Mouse (Mus musculus) liver, adult 2 months (tissue): ENCODE data around the gene Map3k6. TPM values are rescaled to one million over a fixed set of nuclear protein-coding genes. Genes with fewer than 3 reads are reported as not detected.

Source experiments
- DNase-seq: peaks from one replicate; pipeline ENCODE4 v3.0.0-alpha.2; 2011; ENCODE audit warnings: low read depth, low spot score; ENCODE audit errors: extremely low read depth
- H3K27ac ChIP-seq: fragments of 200-500 bp; replicated peaks from 2 replicates; pipeline ENCODE4 v1.5.1; 2012; ENCODE audit warnings: low read depth, mild to moderate bottlenecking, control low read depth, inconsistent platforms, low read length; ENCODE audit not compliant: insufficient read depth
- H3K27me3 ChIP-seq: fragments of 200-500 bp; 2 replicates; pipeline ENCODE4 v1.6.1; 2012; ENCODE audit warnings: mild to moderate bottlenecking, moderate library complexity, low read length, inconsistent platforms; ENCODE audit not compliant: control insufficient read depth, insufficient read depth
- H3K36me3 ChIP-seq: fragments of 200-500 bp; 2 replicates; pipeline ENCODE4 v1.6.1; 2012; ENCODE audit warnings: low read length, inconsistent platforms; ENCODE audit not compliant: control insufficient read depth, insufficient read depth
- H3K4me1 ChIP-seq: fragments of 200-500 bp; 2 replicates; pipeline ENCODE4 v1.6.1; 2011; ENCODE audit warnings: low read length; ENCODE audit not compliant: control insufficient read depth, insufficient read depth
- H3K4me3 ChIP-seq: fragments of 200-500 bp; 2 replicates; pipeline ENCODE4 v1.5.1; 2011; ENCODE audit warnings: low read depth, mild to moderate bottlenecking, control low read depth, low read length, moderate library complexity; ENCODE audit not compliant: insufficient read depth
- H3K79me2 ChIP-seq: fragments of 200-500 bp; 2 replicates; pipeline ENCODE4 v1.6.1; 2012; ENCODE audit warnings: inconsistent platforms, mild to moderate bottlenecking, low read length, moderate library complexity; ENCODE audit not compliant: control insufficient read depth, insufficient read depth
- H3K9ac ChIP-seq: fragments of 200-500 bp; 2 replicates; pipeline ENCODE4 v1.6.1; 2012; ENCODE audit warnings: low read depth, mild to moderate bottlenecking, control low read depth, inconsistent platforms, low read length
- CTCF ChIP-seq: fragments of 200-500 bp; IDR thresholded peaks from 2 replicates; pipeline ENCODE4 v1.5.1; 2011; ENCODE audit warnings: low read depth, low read length, control low read depth
- POLR2A ChIP-seq: fragments of 200-500 bp; IDR thresholded peaks from 2 replicates; pipeline ENCODE4 v1.6.1; 2011; ENCODE audit warnings: low read length, control low read depth; ENCODE audit not compliant: insufficient read depth; ENCODE audit errors: extremely low read depth
- WGBS: fragments of 180-500 bp; shearing (Covaris S2); methylation state at CpG from one replicate; pipeline ENCODE4 v1.1.7; 2018; 5-methylcytosine and 5-hydroxymethylcytosine counted together
- polyA plus RNA-seq: library from polyadenylated mRNA; depleted of rRNA; stranded (reverse); fragments of >200 nt; gene quantifications from 2 replicates; pipeline ENCODE4 v1.2.3, GENCODE M21; 2012
- total RNA-seq: library from RNA; depleted of rRNA; stranded (reverse); fragments of >200 nt; gene quantifications from 2 replicates; pipeline ENCODE4 v1.2.3, GENCODE M21; 2014

Map3k6 gene
- total and polyA plus RNA-seq, 2 experiments = 0.80 to 1.3 TPM

- no peak overlapping the region for H3K9ac ChIP-seq
- H3K4me3 ChIP-seq = no peak overlapping the region
- H3K4me1 ChIP-seq = no peaks in the 10 kb centered on the region
- H3K79me2 ChIP-seq = no peaks in the 10 kb centered on the region
- no peaks in the 10 kb centered on the region for H3K27me3 ChIP-seq
- H3K27ac ChIP-seq = no peak overlapping the region
- 91% methylated on average over 5 of the region's 5 CpGs for WGBS
- no peak for DNase-seq
- peaks cover 3% of the 10 kb centered on the region; the same call in 1 of the 2 replicates for H3K36me3 ChIP-seq
- TF ChIP-seq POLR2A = no peak
- no peak for TF ChIP-seq CTCF
Measured at GRCm38 (mm10) chr4:133263756-133264155, 23.1 kb downstream of the Map3k6 start.

- no peaks in the 10 kb centered on the region for H3K27me3 ChIP-seq
- H3K4me3 ChIP-seq = no peak overlapping the region
- 94% methylated on average over 2 of the region's 2 CpGs for WGBS
- DNase-seq = no peak
- peaks cover 3% of the 10 kb centered on the region; the same call in 1 of the 2 replicates for H3K36me3 ChIP-seq
- no peak for TF ChIP-seq POLR2A
- TF ChIP-seq CTCF = no peak
- no peaks in the 10 kb centered on the region for H3K4me1 ChIP-seq
- no peak overlapping the region for H3K27ac ChIP-seq
- H3K9ac ChIP-seq = no peak overlapping the region
- H3K79me2 ChIP-seq = no peaks in the 10 kb centered on the region
Measured at GRCm38 (mm10) chr4:133264559-133264958, 23.9 kb downstream of the Map3k6 start.

- Histone ChIP-seq H3K27me3 (no peaks in the 10 kb centered on the region), H3K36me3 (peaks cover 3% of the 10 kb centered on the region; the same call in 1 of the 2 replicates), H3K27ac (no peak overlapping the region), H3K4me3 (no peak overlapping the region), H3K4me1 (0 out of 2 replicates have a peak, but pooled peaks cover 3% of the 10 kb centered on the region), H3K9ac (no peak overlapping the region), H3K79me2 (no peaks in the 10 kb centered on the region)
- DNase-seq = no peak
- TF ChIP-seq POLR2A (no peak), CTCF (no peak)
- WGBS = 72% methylated on average over 3 of the region's 3 CpGs
Measured at GRCm38 (mm10) chr4:133265297-133265696, 24.7 kb downstream of the Map3k6 start.

DNA sequence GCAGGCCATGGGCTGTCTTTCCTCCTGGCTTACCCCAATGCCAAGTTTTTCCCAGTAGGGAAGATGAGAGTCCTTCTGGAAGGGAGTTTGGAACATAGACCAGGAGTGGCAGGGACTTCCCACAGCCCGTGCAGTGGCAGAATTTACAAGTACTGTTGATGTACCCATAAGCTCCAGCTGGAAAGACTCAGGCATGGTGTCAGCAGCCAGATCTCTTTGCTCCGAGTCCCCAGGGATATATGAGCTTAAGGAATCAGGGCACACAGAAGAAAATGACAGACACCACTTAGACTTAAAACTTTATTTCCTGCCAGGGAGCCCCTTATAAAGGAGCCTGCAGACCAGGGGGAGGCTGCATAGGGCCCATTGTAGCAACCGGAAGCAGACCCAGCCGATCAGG lies 25.1 kb downstream of the Map3k6 start:
- Histone ChIP-seq H3K79me2 (no peaks in the 10 kb centered on the region), H3K27ac (no peak overlapping the region), H3K4me3 (no peak overlapping the region), H3K9ac (no peak overlapping the region), H3K4me1 (peaks cover 7% of the 10 kb centered on the region; the same call in 1 of the 2 replicates), H3K27me3 (no peaks in the 10 kb centered on the region), H3K36me3 (peaks cover 3% of the 10 kb centered on the region; the same call in 1 of the 2 replicates)
- no peak for DNase-seq
- 91% methylated on average over 4 of the region's 4 CpGs for WGBS
- TF ChIP-seq POLR2A = no peak
- no peak for TF ChIP-seq CTCF

DNA sequence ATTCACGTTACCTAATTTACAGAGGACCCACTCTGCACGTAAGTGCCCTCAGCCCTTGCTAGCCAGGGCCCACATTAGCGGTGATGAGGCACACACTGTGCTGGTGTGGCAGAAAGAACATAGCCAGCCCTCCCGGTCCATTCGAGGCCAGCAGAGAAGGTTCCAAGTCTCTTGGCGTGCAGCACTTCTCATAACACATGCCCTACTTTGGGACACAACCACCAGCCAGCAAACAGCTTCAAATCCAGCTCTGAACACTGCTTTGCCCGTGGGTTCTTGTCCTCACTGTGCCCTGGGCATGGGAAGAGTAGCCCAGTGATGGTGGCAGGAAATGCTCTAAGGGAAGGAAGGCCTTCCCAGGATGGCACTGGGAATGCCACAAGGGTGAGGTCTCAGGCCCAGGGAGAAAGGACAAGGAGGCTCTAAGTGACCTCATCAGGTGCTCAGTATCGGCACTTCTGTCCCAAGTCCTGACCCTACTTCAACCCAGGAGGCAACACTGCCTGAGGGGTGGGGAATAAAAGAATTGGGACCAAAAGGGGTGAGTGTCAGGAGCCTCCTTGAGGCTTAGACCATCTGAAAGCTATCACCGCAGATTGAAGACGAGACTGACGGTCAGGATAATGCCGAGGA lies 25.7 kb downstream of the Map3k6 start:
- whole genome bisulfite sequencing = 93% methylated on average over 12 of the region's 12 CpGs
- Histone ChIP-seq H3K36me3 (peaks cover 3% of the 10 kb centered on the region; the same call in 1 of the 2 replicates), H3K27me3 (no peaks in the 10 kb centered on the region), H3K4me3 (no peak overlapping the region), H3K27ac (no peak overlapping the region), H3K79me2 (no peaks in the 10 kb centered on the region), H3K4me1 (peaks cover 7% of the 10 kb centered on the region; the same call in 1 of the 2 replicates), H3K9ac (no peak overlapping the region)
- TF ChIP-seq CTCF (no peak), POLR2A (no peak)
- DNase-seq = no peak

DNA sequence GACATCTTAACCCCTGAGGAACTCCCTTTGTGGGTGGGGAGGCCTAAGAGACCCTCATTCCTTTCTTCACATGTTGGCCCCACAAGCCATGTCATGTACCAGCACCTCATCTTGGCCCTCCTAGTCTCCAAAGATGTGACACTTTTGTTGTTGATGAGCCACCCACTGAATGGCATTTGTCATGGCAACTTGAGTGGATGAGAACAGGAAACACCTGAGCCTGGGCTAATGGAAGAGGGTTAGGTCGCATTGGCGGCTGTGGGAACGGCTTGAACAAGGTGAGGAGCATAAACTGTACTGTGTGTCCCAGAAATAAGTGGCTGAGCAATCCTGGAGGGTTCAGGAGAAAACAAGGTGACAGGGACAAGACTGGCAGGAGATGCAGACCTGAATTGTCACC lies 28.3 kb downstream of the Map3k6 start:
- no peak for DNase-seq
- H3K27ac ChIP-seq = no peak overlapping the region
- H3K9ac ChIP-seq = no peak overlapping the region
- peaks cover 3% of the 10 kb centered on the region; the same call in 1 of the 2 replicates for H3K36me3 ChIP-seq
- peaks cover 4% of the 10 kb centered on the region; the same call in 1 of the 2 replicates for H3K79me2 ChIP-seq
- peaks cover 7% of the 10 kb centered on the region; the same call in 1 of the 2 replicates for H3K4me1 ChIP-seq
- WGBS = 93% methylated on average over 3 of the region's 3 CpGs
- no peaks in the 10 kb centered on the region for H3K27me3 ChIP-seq
- TF ChIP-seq CTCF = no peak
- no peak for TF ChIP-seq POLR2A
- no peak overlapping the region for H3K4me3 ChIP-seq
